Mouse (Mus musculus) thymus, adult 18-20 months (tissue): ENCODE measurements around the gene Cfb.
"Not testable (repeated sequence)": the region's sequence is repeated elsewhere in the genome, so short reads cannot be mapped to it uniquely, and the experiment has no call there.

ENCODE experiments used
- DNase-seq, 2 experiments: peaks; one replicate each; pipeline ENCODE4 v3.0.0; 2022; ENCODE audit warnings: mixed read lengths in 2 of 2

The Cfb gene

GRCm38 (mm10) chr17:34836155-34836855 lies 26.0 kb downstream of the Cfb start:
- DNase-seq, result no peak

- not testable (repeated sequence) for DNase-seq
These were observed 31.5 kb downstream of the Cfb start for GRCm38 (mm10) chr17:34830776-34831175.

GRCm38 (mm10) chr17:34814818-34815370 lies 47.4 kb downstream of the Cfb start:
- no peak for DNase-seq

GRCm38 (mm10) chr17:34813747-34814146 lies 48.6 kb downstream of the Cfb start:
- not testable (repeated sequence) for DNase-seq

- no peak for DNase-seq
These were observed 51.0 kb downstream of the Cfb start for GRCm38 (mm10) chr17:34811275-34811674.

GRCm38 (mm10) chr17:34810811-34811210 lies 51.5 kb downstream of the Cfb start:
- not testable (repeated sequence) for DNase-seq

GRCm38 (mm10) chr17:34810411-34810810 lies 51.9 kb downstream of the Cfb start:
- DNase-seq, result not testable (repeated sequence)

GRCm38 (mm10) chr17:34808599-34809205 lies 53.6 kb downstream of the Cfb start:
- DNase-seq, result no peak

- no peak for DNase-seq
These were observed 55.1 kb downstream of the Cfb start for GRCm38 (mm10) chr17:34807176-34807575.
